Mouse (Mus musculus): ENCODE results near the gene Ankrd10.

DNA sequence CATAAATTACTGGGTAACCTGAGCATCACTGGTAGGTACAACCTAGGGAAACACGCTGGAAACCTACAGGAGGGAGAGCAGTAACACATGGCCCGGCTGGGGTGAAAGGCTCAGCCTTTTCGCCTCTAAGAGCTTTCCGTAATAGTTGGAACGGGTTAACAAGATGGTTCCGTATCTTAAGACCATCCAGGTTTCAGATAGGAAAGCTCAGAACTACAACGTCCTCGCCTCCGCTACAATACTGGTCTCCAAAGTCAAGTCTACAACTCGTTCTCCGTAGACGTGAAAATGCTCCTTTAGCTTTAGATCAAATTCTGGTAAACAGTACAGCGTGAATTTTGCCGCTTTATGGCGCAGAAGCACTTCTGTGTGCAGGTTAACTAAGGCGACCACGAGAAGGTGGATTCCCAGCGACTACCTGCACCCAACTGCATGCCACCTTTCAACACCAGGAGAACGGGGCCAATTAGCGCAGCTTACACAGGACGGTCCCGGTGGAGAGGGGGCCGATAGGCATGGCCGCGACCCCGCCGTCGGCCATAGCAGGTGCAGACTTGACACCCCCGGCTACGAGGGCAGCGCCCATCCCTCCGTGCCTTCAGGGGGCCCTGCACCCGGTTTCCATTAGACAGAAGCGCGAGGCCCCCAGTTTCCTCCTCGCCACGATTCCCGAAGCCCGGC lies 1.1 kb downstream of the Ankrd10 start:
- no peak for TF ChIP-seq POLR2A (IDR thresholded peaks at IDR 0.05; ENCODE audit: extremely low read depth, insufficient read depth, low read length)
- TF ChIP-seq CTCF (IDR thresholded peaks at IDR 0.05; ENCODE audit: extremely low read depth, insufficient read depth, low read length), result no peak
